Mouse (Mus musculus) left cerebral cortex, adult 18-20 months (tissue): ENCODE measurements around the gene Tap1. TPM values are rescaled to one million over a fixed set of nuclear protein-coding genes. Genes with fewer than 3 reads are reported as not detected.
"Not testable (repeated sequence)": the region's sequence is repeated elsewhere in the genome, so short reads cannot be mapped to it uniquely, and the experiment has no call there.

Experiments
- DNase-seq, 2 experiments: peaks; one replicate each; pipeline ENCODE4 v3.0.0; 2021 to 2022; ENCODE audit warnings: low spot score in 2 of 2, mixed read lengths in 1 of 2
- long read RNA-seq, 2 experiments: library from polyadenylated mRNA; stranded (forward); transcript quantifications; one replicate each; pipeline ENCODE4 v2.0.0; 2021
- total RNA-seq, 2 experiments: library from RNA; stranded (reverse); gene quantifications; 2 replicates each; pipeline ENCODE4 v1.2.3; 2021

The Tap1 gene
- total RNA-seq, result 1 to 10 TPM; 3.1 to 3.2 TPM
- long read RNA-seq, experiment 1, partial matches to known transcripts, result 1 of 3 reads
- long read RNA-seq, experiment 1, other reads (novel, unspliced or antisense), result 1 of 3 reads
- long read RNA-seq, experiment 2, transcript Tap1-206 (11 exons, 2,953 nt), result major isoform, 5 of 6 reads
- long read RNA-seq, experiment 2, partial matches to known transcripts, result 0 of 6 reads
- long read RNA-seq, experiment 2, other reads (novel, unspliced or antisense), result 0 of 6 reads

DNA sequence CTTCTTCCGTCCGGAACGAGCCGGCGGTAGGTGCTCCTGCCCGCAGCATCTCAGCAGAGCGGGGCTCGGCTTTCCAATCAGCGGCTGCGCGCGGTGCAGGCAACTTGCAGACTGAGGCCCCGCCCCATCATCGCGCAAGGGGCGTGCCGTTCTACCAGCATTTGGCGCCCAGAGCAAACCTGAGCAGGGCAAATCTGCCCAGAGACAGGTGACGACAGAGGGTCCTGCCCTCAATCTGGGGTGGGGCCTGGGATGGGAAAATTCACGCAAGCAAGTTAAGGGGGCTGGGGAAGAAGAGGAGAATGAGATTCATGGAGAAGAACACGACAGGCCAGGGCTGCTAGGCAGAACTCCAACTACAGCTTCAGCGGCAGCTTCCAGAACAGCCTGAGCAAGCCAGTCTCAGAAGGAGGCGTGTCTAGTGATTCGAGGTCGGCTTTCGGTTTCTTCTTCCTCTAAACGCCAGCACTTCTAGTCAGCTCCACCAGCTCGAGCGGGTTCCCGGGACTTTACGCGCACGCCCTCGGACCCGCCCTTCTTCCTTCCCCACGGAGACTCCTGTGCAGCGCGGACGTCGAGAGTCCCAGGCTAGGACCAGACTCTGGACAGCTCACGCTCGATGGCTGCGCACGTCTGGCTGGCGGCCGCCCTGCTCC lies at the start of gene Tap1, which contains the start of gene Psmb9:
TSS of gene Tap1 (plus strand) at position 293 of the 656 bp plus-strand sequence.
TSS of gene Psmb9 (minus strand) at position 504 of the 656 bp plus-strand sequence.
- peak; percentile 95 to 97 for DNase-seq

DNA sequence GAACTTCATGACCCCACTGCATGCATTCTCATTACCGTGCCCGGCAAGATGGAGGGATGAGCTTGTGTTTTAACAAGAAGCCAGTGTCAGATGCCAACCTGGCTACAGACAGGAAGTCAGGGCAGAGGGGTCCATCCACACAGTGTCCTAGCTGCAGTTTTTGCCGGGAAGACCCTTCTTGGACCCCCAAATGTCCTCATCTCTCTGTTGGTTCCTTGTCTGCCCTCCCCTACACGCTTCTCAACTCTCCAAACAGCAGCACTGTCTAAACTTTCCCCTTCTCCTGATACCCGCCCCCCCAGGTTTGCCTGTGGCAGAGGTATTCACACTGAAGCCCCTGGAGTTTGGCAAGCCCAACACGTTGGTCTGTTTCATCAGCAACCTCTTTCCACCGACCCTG lies 49.8 kb upstream of the Tap1 start:
- no peak for DNase-seq

DNA sequence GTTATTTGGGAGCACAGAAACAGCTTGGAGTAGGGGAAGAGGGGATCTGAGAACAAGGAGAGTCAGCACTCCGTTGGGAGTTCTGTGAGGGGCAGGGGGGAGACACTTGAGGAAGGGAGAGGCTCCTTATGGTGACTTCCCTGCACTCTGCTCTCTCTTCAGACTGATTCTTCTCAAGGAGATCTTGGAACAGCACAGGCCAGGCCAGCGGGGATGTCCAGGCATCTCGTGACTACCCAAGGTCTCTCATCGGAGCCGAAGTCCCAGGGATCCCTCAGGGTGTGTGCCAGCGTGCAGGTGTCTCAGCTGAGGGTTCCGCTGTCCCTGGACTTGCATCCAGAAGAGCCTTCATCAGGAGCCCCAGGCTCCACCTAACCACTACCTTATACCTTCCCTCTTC lies 48.7 kb upstream of the Tap1 start:
- DNase-seq, result no peak

GRCm38 (mm10) chr17:34139416-34139815 lies 47.9 kb upstream of the Tap1 start:
- no peak for DNase-seq

- DNase-seq, result no peak
Measured at GRCm38 (mm10) chr17:34140240-34140639, 47.1 kb upstream of the Tap1 start.

DNA sequence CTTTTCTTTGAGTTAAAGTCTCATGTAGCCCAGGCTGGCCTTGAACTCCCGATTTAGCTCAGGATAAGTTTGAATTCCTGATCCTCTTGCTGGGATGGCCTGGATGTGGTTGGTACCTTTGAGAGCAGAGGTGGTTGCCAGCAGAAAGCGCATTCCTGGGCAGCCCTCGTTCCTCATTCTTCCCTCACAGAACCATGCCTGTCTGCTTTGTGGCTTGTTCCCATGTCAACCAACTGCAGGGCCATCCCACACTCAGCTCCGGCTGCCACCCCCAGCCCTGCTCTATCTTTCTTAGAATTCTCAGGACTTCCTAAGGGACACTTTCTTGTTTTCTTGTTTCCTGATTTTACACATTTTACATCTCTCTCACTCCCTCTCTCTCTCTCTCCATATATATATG lies 45.9 kb upstream of the Tap1 start:
- DNase-seq, result peak in 1 of 2 experiments; percentile 55

DNA sequence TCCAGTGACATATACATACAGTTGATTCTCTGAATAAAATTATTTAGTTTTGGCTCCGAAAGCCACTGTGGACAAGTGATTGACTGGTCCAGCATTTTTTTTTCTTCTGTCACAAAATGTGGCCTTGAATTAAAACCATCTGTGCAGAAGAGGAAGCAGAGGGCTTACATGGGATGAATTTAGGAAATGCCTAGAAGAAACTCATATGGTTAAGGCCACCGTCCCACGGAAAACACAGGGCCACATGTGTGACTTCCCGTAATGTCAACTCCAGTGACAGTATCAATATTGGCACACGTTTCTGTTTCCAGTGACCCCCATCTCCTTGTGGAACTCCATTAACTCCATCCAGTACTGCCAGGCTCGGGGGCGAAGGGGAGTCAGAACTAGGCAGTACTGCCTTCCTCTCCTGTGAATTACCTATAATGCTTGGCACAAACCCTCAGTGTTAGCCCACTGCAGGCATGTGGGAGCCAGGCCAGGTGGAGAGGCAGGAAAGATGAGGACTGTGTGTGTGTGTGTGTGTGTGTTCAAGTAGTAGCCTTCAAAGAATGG lies 44.8 kb upstream of the Tap1 start:
- no peak for DNase-seq

DNA sequence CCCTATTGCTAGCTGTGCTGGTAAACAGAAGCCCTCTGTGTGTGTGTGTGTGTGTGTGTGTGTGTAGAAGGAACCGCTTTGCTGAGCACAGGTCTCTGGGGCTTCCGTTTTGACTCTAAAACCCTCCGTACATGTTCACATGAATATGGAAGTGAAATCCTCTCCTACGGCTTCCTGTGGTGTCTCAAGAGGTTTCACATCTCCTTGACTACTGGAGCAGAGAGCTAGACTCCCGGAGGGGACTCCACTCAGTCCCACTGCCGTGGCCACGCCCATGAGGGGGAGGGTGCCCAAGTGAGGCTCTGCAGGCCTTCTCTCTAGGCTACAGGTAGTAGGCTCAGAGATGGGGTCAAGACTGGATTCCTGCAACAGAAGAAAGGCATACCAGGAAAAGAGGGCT lies 44.3 kb upstream of the Tap1 start, which contains the start of gene H2-DMb2:
TSS of gene H2-DMb2 (plus strand) at position 275 of the 400 bp plus-strand sequence.
- no peak for DNase-seq

GRCm38 (mm10) chr17:34143461-34143860 lies 43.9 kb upstream of the Tap1 start:
- DNase-seq, result no peak

- DNase-seq, result not testable (repeated sequence)
Measured at GRCm38 (mm10) chr17:34144221-34144620, 43.1 kb upstream of the Tap1 start.

DNA sequence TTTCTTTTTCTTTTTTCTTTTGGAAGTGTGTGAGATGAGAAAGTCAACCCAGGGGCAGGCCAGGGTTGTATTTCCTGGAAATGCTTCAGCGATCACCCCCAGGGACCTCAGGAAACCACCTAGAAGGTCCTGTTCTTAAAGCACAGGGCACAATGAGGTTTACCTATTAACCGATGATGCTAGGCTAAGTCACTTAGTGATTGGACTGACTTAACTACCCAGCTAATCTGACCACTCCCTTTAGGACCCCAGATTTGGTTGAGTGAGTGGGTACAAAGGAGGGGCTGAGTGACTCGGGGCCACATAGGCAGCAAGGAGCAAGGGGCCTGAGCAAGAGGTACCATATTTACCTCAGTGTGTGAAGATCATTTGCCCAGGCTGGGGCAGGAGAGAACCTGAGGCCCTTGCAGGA lies 42.4 kb upstream of the Tap1 start:
- no peak for DNase-seq

- peak in 1 of 2 experiments; percentile 43 for DNase-seq
Measured at GRCm38 (mm10) chr17:34152923-34153322, 34.4 kb upstream of the Tap1 start, which contains the start of gene H2-DMb1. Gene H2-DMb1, plus strand, starts transcription at chr17:34153072.

GRCm38 (mm10) chr17:34155534-34155933 lies 31.8 kb upstream of the Tap1 start:
- DNase-seq, result no peak

DNA sequence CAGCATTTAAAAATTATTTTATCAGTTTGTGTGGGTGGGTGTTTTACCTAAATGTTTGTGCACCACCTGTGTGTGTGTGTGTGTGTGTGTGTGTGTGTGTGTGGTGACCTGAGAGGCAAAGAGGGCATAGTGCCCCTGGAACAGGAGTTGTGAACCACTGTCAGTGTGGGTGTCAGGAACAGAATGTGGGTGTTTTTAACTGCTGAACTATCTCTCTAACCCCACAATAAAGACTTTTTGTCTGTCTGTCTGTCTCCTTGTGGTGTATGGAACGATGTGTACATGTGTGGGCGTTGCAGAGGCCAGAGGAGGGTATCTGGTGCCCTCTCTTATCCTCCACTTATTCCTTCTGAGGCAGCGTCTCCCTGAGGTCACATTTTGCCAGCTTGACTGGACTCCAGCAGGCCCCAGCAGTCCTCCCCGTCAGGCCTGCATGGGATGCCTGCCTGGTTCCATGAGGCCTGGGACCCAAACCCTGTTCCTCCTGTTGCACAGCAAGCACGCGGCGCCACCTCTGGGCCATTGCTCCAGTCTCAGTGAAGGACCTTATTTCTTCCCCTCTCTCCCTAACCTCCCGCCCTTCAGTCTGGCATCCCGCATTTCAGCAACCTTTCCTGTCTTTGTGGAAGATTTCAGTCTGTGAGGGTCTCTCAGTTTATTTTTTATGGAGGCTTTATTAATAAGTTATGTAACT lies 23.0 kb upstream of the Tap1 start:
- DNase-seq, result no peak

DNA sequence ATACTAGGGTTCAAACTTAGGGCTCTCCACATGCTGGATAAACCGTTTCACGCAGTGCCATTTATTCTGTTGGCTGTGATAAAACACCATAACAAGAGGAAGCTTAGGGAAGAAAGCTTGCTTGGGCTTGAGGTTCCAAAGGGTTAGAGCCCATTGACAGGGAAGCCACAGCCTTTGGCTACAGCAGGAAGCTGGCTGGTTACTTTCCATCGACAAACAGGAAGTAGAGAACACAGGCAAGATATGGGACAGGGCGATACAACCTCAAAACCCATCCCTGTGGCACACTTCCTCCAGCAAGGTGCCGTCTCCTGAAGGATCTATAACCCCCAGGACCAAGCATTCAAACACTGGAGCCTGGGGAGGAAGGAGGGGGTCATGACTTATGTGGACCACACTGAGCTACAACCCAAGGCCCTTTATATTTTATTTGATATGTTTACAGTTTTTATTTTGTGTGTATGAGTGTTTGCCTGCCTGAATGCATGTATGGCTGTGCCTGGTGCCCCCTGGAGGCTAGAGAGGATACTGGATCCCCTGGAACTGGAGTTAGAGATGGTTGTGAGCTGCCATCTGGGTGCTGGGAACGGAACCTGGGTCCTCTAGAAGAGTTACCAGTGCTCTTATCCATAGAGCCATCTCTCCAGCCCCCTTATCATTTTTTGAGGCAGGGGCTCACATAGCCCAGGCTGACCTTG lies 22.2 kb upstream of the Tap1 start:
- DNase-seq, result no peak

DNA sequence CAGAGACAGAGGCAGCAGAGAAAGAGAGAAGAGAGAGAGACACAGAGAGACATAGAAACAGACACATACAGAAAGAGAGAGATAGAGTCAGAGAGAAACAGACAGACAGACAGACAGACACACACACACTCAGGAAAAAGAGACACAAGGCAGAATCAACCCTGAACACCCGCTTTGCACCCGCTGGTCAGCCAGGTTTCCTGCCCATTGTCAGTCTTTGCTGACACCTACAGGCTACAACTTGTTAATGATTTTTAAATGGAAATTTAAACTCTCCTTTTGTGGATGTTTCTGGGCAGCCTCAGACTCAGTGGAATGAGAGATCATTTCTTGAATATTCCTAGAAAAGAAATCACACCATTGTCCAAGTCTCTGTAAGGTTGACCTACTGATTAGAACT lies 18.1 kb upstream of the Tap1 start:
- DNase-seq, result peak; percentile 16 to 26

- DNase-seq, result no peak
Measured at GRCm38 (mm10) chr17:34170487-34170876, 16.9 kb upstream of the Tap1 start.

DNA sequence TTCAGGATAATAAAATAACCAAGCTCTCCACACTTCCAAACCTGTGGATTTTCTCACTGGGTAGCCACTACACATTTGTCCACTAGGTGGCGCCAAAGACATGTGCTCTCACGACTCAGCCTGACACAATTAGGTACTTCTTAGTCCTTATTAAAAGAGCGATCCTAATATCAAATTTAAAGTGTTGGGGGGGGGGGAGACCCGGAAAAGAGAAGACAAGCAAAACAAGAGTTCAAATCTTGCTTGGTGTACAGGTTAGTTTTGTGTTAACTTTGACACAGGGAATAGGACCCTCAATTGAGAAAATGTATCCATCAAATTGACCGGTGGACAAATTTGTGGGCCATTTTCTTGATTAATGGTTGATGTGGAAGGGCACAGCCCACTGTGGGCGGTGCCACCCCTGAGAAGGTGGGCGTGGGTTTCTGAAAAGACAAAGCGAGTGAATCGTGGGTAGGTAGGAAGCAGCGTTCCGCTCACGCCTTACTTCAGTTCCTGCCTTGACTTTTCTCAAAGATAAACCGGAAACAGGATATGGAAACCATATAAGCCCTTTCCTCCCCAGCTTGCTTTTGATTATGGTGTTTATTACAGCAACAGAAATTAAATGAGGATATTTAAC lies 16.4 kb upstream of the Tap1 start:
- peak; percentile 83 to 86 for DNase-seq

GRCm38 (mm10) chr17:34172528-34172927 lies 14.8 kb upstream of the Tap1 start:
- DNase-seq, result no peak

DNA sequence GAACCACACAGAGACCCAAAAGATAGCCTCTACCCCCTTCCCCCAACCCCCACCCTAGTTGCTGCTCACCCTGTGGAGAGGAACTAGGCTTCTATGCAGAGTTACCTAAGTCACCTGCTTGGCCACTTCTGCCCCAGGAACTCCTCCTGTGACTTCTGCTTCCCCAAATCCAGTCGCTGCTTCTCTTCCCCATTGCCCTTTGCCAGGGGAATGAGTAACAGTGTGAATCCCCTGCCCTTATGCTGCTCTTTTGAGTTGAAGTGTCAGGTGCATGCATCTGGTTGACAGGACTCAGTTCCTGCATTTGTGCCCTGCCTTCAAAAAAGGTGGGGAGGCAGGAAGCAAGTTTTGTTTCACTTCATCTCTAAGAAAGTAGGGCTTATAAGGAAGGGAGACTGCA lies 13.3 kb upstream of the Tap1 start:
- DNase-seq, result no peak

DNA sequence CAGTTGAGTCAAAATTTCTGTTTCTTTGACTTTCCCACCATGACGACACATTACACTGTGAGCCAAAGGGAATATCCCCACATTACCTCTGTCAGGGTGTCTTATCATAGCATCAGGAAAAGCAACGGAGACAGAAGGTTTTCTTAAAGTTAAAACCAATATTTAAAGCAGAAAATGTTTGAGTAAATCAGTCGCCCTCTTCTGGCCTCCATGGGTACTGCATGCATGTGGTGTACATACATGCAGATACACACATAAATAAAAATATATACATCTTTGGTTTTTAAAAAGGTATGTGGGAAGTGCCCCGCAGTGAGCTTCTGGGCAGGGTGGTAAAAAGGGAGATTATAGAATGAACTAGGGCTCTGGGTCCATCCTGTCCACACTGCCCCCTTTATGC lies 10.2 kb upstream of the Tap1 start:
- DNase-seq, result no peak
